Mouse (Mus musculus): ENCODE results near the gene Zeb2.

- TF ChIP-seq GATA1 (IDR thresholded peaks at IDR 0.05; ENCODE audit: borderline replicate concordance, low read length) (no peak), FLI1 (IDR thresholded peaks at IDR 0.05; ENCODE audit: low read length) (no peak)
These were observed 46.5 kb downstream of the Zeb2 start for GRCm38 (mm10) chr2:45070612-45071276.
